Mouse (Mus musculus) spleen, embryonic (tissue): ENCODE data around the gene Slain1.

Experiments used
- CTCF ChIA-PET: fragments of 350-600 bp; sonication (Branson Sonifier 250); formaldehyde crosslinking; loops from one replicate; lab custom pipeline; 2022; lab: Charles Lee

Slain1 gene

GRCm38 (mm10) chr14:103649896-103650334 lies at the start of gene Slain1:
Gene Slain1 (plus strand): TSS chr14:103650228.
- CTCF ChIA-PET = no interaction called here

GRCm38 (mm10) chr14:103608063-103608462 lies 42.0 kb upstream of the Slain1 start:
- CTCF ChIA-PET = no interaction called here

GRCm38 (mm10) chr14:103613573-103614271 lies 36.3 kb upstream of the Slain1 start:
- CTCF ChIA-PET = no interaction called here

GRCm38 (mm10) chr14:103614272-103614587 lies 35.8 kb upstream of the Slain1 start:
- CTCF ChIA-PET = no interaction called here

- CTCF ChIA-PET = no interaction called here
These were observed 30.3 kb upstream of the Slain1 start for GRCm38 (mm10) chr14:103619756-103620155.

- CTCF ChIA-PET = no interaction called here
These were observed 28.8 kb upstream of the Slain1 start for GRCm38 (mm10) chr14:103621207-103621606.

GRCm38 (mm10) chr14:103626100-103626499 lies 23.9 kb upstream of the Slain1 start:
- CTCF ChIA-PET = no interaction called here

GRCm38 (mm10) chr14:103629639-103630364 lies 20.2 kb upstream of the Slain1 start:
- CTCF ChIA-PET = interaction anchor here (0.7 kb wide), 1 partner anchor 24 kb away, joined by 5 read pairs; no protein-coding TSS in a partner anchor

- CTCF ChIA-PET = no interaction called here
These were observed 19.5 kb upstream of the Slain1 start for GRCm38 (mm10) chr14:103630545-103630944.

- CTCF ChIA-PET = no interaction called here
These were observed 6.1 kb upstream of the Slain1 start for GRCm38 (mm10) chr14:103643933-103644332.

- CTCF ChIA-PET = no interaction called here
These were observed 2.0 kb upstream of the Slain1 start for GRCm38 (mm10) chr14:103647981-103648380.

- CTCF ChIA-PET = interaction anchor here (0.5 to 0.7 kb wide), 2 partner anchors 179 to 1607 kb away, joined by 5 read pairs; no protein-coding TSS in a partner anchor
These were observed 1.3 kb upstream of the Slain1 start for GRCm38 (mm10) chr14:103648623-103649255.

GRCm38 (mm10) chr14:103649302-103649701 lies 726 bp upstream of the Slain1 start:
- CTCF ChIA-PET = interaction anchor here (0.5 to 0.7 kb wide), 2 partner anchors 180 to 1607 kb away, joined by 5 read pairs; no protein-coding TSS in a partner anchor

- CTCF ChIA-PET = no interaction called here
These were observed 529 bp downstream of the Slain1 start for GRCm38 (mm10) chr14:103650413-103651101.

- CTCF ChIA-PET = interaction anchor here (0.7 kb wide), 1 partner anchor 446 kb away, joined by 5 read pairs; no protein-coding TSS in a partner anchor
These were observed 1.1 kb downstream of the Slain1 start for GRCm38 (mm10) chr14:103651106-103651505.

- CTCF ChIA-PET = interaction anchor here (0.7 kb wide), 1 partner anchor 446 kb away, joined by 5 read pairs; no protein-coding TSS in a partner anchor
These were observed 1.5 kb downstream of the Slain1 start for GRCm38 (mm10) chr14:103651562-103651961.

GRCm38 (mm10) chr14:103652524-103652923 lies 2.5 kb downstream of the Slain1 start:
- CTCF ChIA-PET = no interaction called here

- CTCF ChIA-PET = interaction anchor here (0.7 kb wide), 1 partner anchor 1990 kb away, joined by 3 read pairs; no protein-coding TSS in a partner anchor
These were observed 3.8 kb downstream of the Slain1 start for GRCm38 (mm10) chr14:103653800-103654199.

- CTCF ChIA-PET = no interaction called here
These were observed 5.4 kb downstream of the Slain1 start for GRCm38 (mm10) chr14:103655448-103655847.

GRCm38 (mm10) chr14:103657876-103658275 lies 7.8 kb downstream of the Slain1 start:
- CTCF ChIA-PET = no interaction called here

- CTCF ChIA-PET = interaction anchor here (0.7 kb wide), 1 partner anchor 43 kb away, joined by 3 read pairs; no protein-coding TSS in a partner anchor
These were observed 13.0 kb downstream of the Slain1 start for GRCm38 (mm10) chr14:103663026-103663425.
